Mouse (Mus musculus) CH12.LX (cell line): ENCODE measurements at regions not wholly inside any gene's neighbourhood (a gene's known extent, or its start where the extent isn't known, plus 50 kb on each side); places are given as distances from the start of the nearest gene placed in this dataset.

Experiments used
- DNase-seq: peaks from one replicate; pipeline ENCODE4 v3.0.0-alpha.2; 2013; ENCODE audit errors: extremely low read depth
- H3K27ac ChIP-seq: 2 replicates; pipeline ENCODE4 v1.5.1; 2012; ENCODE audit warnings: low read depth, mild to moderate bottlenecking, control low read depth, moderate library complexity; ENCODE audit not compliant: insufficient read depth
- H3K27me3 ChIP-seq: replicated peaks from 2 replicates; pipeline ENCODE3; 2012; ENCODE audit warnings: inconsistent platforms
- H3K36me3 ChIP-seq, 2 experiments: replicated peaks in 1 of 2; 2 replicates each; pipeline versions ENCODE3 to v1.6.1; 2012; ENCODE audit warnings: inconsistent platforms in 1 of 2, low read length in 1 of 2, mild to moderate bottlenecking in 1 of 2, mixed read lengths in 1 of 2, moderate library complexity in 1 of 2; ENCODE audit not compliant: control insufficient read depth in 1 of 2, insufficient read depth in 1 of 2
- H3K4me1 ChIP-seq, 2 experiments: 2 replicates each; pipeline ENCODE4 v1.6.1; 2012; ENCODE audit warnings: inconsistent platforms in 1 of 2, moderate library complexity in 1 of 2; ENCODE audit not compliant: insufficient read depth in 2 of 2, control insufficient read depth in 1 of 2
- H3K4me2 ChIP-seq: 2 replicates; pipeline ENCODE4 v1.6.1; 2012; ENCODE audit warnings: low read depth, mild to moderate bottlenecking, control low read depth; ENCODE audit not compliant: poor library complexity, insufficient read depth, severe bottlenecking
- H3K4me3 ChIP-seq, 3 experiments: fragments of 150-350 bp in 1 of 3; sonication (generic) in 1 of 3; replicated peaks in 1 of 3; 2 replicates each; pipeline versions ENCODE3 to v1.5.1; 2011 to 2012; ENCODE audit warnings: low read depth in 2 of 3, low read length in 2 of 3, mild to moderate bottlenecking in 2 of 3, moderate library complexity in 2 of 3, control low read depth in 1 of 3, improper control_type of control experiment in 1 of 3, inconsistent platforms in 1 of 3, mixed read lengths in 1 of 3; ENCODE audit not compliant: poor library complexity in 1 of 3
- H3K79me2 ChIP-seq: replicated peaks from 2 replicates; pipeline ENCODE4 v1.6.1; 2012; ENCODE audit warnings: mild to moderate bottlenecking, moderate library complexity; ENCODE audit not compliant: control insufficient read depth, poor library complexity, insufficient read depth, severe bottlenecking; ENCODE audit errors: extremely low read depth
- H3K9ac ChIP-seq: 2 replicates; pipeline ENCODE4 v1.6.1; 2012; ENCODE audit warnings: low read depth, mild to moderate bottlenecking, control low read depth, moderate library complexity; ENCODE audit not compliant: insufficient read depth
- H3K9me3 ChIP-seq: replicated peaks from 2 replicates; pipeline ENCODE3; 2012; ENCODE audit warnings: low read length, inconsistent platforms, mixed read lengths
- CHD2 ChIP-seq: IDR thresholded peaks from 2 replicates; pipeline ENCODE4 v1.6.1; 2011; ENCODE audit warnings: low read length, improper control_type of control experiment
- ETS1 ChIP-seq: conservative IDR thresholded peaks from 2 replicates; pipeline ENCODE4 v1.6.1; 2012; ENCODE audit warnings: low read depth, mild to moderate bottlenecking, inconsistent platforms, low read length, improper control_type of control experiment, moderate library complexity
- GABPA ChIP-seq: IDR thresholded peaks from 2 replicates; pipeline ENCODE4 v1.6.1; 2012; ENCODE audit warnings: low read depth, low read length, improper control_type of control experiment, inconsistent platforms; ENCODE audit not compliant: insufficient replicate concordance
- HCFC1 ChIP-seq: IDR thresholded peaks from 2 replicates; pipeline ENCODE4 v1.6.1; 2012; ENCODE audit warnings: low read depth, mild to moderate bottlenecking, inconsistent platforms, low read length, improper control_type of control experiment
- MEF2A ChIP-seq: IDR thresholded peaks from 2 replicates; pipeline ENCODE4 v1.6.1; 2014; ENCODE audit warnings: low read depth, mild to moderate bottlenecking, inconsistent platforms, low read length, improper control_type of control experiment, borderline replicate concordance
- MYC ChIP-seq: IDR thresholded peaks from 2 replicates; pipeline ENCODE4 v1.6.1; 2011; ENCODE audit warnings: low read depth, mild to moderate bottlenecking, improper control_type of control experiment, low read length
- NELFE ChIP-seq: IDR thresholded peaks from 2 replicates; pipeline ENCODE4 v1.6.1; 2011; ENCODE audit warnings: low read depth, low read length, improper control_type of control experiment
- NRF1 ChIP-seq: IDR thresholded peaks from 2 replicates; pipeline ENCODE4 v1.6.1; 2014; ENCODE audit warnings: low read depth, mild to moderate bottlenecking, inconsistent platforms, low read length, improper control_type of control experiment, moderate library complexity
- POLR2A ChIP-seq: IDR thresholded peaks from 2 replicates; pipeline ENCODE4 v1.6.1; 2011; ENCODE audit warnings: low read depth, mild to moderate bottlenecking, improper control_type of control experiment, low read length
- POLR2AphosphoS2 ChIP-seq: IDR thresholded peaks from 2 replicates; pipeline ENCODE4 v1.6.1; 2011; ENCODE audit warnings: low read depth, low read length, improper control_type of control experiment
- RAD21 ChIP-seq: IDR thresholded peaks from 2 replicates; pipeline ENCODE4 v1.6.1; 2011; ENCODE audit warnings: low read depth, mild to moderate bottlenecking, low read length, improper control_type of control experiment, moderate library complexity
- RCOR1 ChIP-seq: conservative IDR thresholded peaks from 2 replicates; pipeline ENCODE4 v1.6.1; 2012; ENCODE audit warnings: low read depth, mild to moderate bottlenecking, inconsistent platforms, low read length, improper control_type of control experiment
- SMC3 ChIP-seq: IDR thresholded peaks from 2 replicates; pipeline ENCODE4 v1.6.1; 2011; ENCODE audit warnings: low read depth, low read length, improper control_type of control experiment
- TBP ChIP-seq: conservative IDR thresholded peaks from 2 replicates; pipeline ENCODE4 v1.6.1; 2011; ENCODE audit warnings: low read depth, low read length, improper control_type of control experiment
- TCF12 ChIP-seq: IDR thresholded peaks from 2 replicates; pipeline ENCODE4 v1.6.1; 2014; ENCODE audit warnings: low read depth, mild to moderate bottlenecking, inconsistent platforms, low read length, improper control_type of control experiment
- UBTF ChIP-seq: IDR thresholded peaks from 2 replicates; pipeline ENCODE4 v1.6.1; 2012; ENCODE audit warnings: low read depth, mild to moderate bottlenecking, inconsistent platforms, low read length, improper control_type of control experiment, moderate library complexity
- USF1 ChIP-seq: IDR thresholded peaks from 2 replicates; pipeline ENCODE4 v1.6.1; 2014; ENCODE audit warnings: low read depth, mild to moderate bottlenecking, inconsistent platforms, low read length, improper control_type of control experiment
- ZKSCAN1 ChIP-seq: IDR thresholded peaks from 2 replicates; pipeline ENCODE4 v1.6.1; 2012; ENCODE audit warnings: low read depth, inconsistent platforms, low read length, improper control_type of control experiment, borderline replicate concordance
- ZMIZ1 ChIP-seq: IDR thresholded peaks from 2 replicates; pipeline ENCODE4 v1.6.1; 2012; ENCODE audit warnings: low read depth, mild to moderate bottlenecking, inconsistent platforms, low read length, improper control_type of control experiment
- dilution Hi-C: fragments of 300-500 bp; cut with MboI; formaldehyde crosslinking; loops from 2 replicates; pipeline ENCODE4 v1.14.3; 2020; ENCODE audit warnings: low sequenced_read_pairs; ENCODE audit not compliant: extremely low pct_unique_long_range_greater_than_20kb, extremely low pct_ligation_motif_present
- in situ Hi-C: fragments of 300-500 bp; cut with MboI; formaldehyde crosslinking; loops from 3 replicates; pipeline ENCODE4 v1.14.3; 2019; ENCODE audit warnings: low sequenced_read_pairs, low pct_ligation_motif_present, low pct_unique_long_range_greater_than_20kb, mixed read lengths

- H3K79me2 ChIP-seq, result no peaks in the 10 kb centered on the region
- no peak overlapping the region for H3K27ac ChIP-seq
- H3K4me3 ChIP-seq, result no peak overlapping the region
- dilution Hi-C loops, result no loop called here
- no peak overlapping the region for H3K9ac ChIP-seq
- in situ Hi-C loops, result no loop called here
- H3K27me3 ChIP-seq, result no peaks in the 10 kb centered on the region
- no peak overlapping the region for H3K4me2 ChIP-seq
- TF ChIP-seq RCOR1 (no peak), POLR2A (no peak)
- TF ChIP-seq, all 38 proteins: peak for 0
- Histone ChIP-seq H3K9me3 (no peaks in the 10 kb centered on the region), H3K4me1 (no peaks in the 10 kb centered on the region), H3K36me3 (no peaks in the 10 kb centered on the region)
- no peak for DNase-seq
These were observed 743.5 kb downstream of the Galc start for GRCm38 (mm10) chr12:97515805-97516204.

- in situ Hi-C loops, result no loop called here
- no peak for DNase-seq
- TF ChIP-seq NELFE (no peak), GABPA (no peak)
- TF ChIP-seq, all 38 proteins: peak for 0
- H3K9ac ChIP-seq, result no peak overlapping the region
- no peaks in the 10 kb centered on the region for H3K79me2 ChIP-seq
- dilution Hi-C loops, result no loop called here
- no peak overlapping the region for H3K4me2 ChIP-seq
- H3K4me3 ChIP-seq, result no peak overlapping the region
- no peaks in the 10 kb centered on the region for H3K9me3 ChIP-seq
- no peaks in the 10 kb centered on the region for H3K36me3 ChIP-seq
- no peaks in the 10 kb centered on the region for H3K27me3 ChIP-seq
- H3K4me1 ChIP-seq, result no peaks in the 10 kb centered on the region
- no peak overlapping the region for H3K27ac ChIP-seq
These were observed 747.4 kb downstream of the Galc start for GRCm38 (mm10) chr12:97511866-97512265.

- no peaks in the 10 kb centered on the region for H3K27me3 ChIP-seq
- no peak overlapping the region for H3K4me3 ChIP-seq
- H3K4me2 ChIP-seq, result no peak overlapping the region
- no peak for DNase-seq
- H3K9me3 ChIP-seq, result no peaks in the 10 kb centered on the region
- H3K27ac ChIP-seq, result no peak overlapping the region
- TF ChIP-seq POLR2AphosphoS2 (no peak), MEF2A (no peak), HCFC1 (no peak), SMC3 (no peak), ZKSCAN1 (no peak), ETS1 (no peak), NRF1 (no peak), USF1 (no peak), TBP (no peak), UBTF (no peak), MYC (no peak), TCF12 (no peak), RAD21 (no peak), ZMIZ1 (no peak), CHD2 (no peak)
- in situ Hi-C loops, result no loop called here
- H3K4me1 ChIP-seq, result no peaks in the 10 kb centered on the region
- H3K9ac ChIP-seq, result no peak overlapping the region
- dilution Hi-C loops, result no loop called here
- H3K79me2 ChIP-seq, result no peaks in the 10 kb centered on the region
- no peaks in the 10 kb centered on the region for H3K36me3 ChIP-seq
These were observed 757.8 kb downstream of the Galc start for GRCm38 (mm10) chr12:97501441-97501840.
